Mouse (Mus musculus) midbrain, embryonic 11.5 days (tissue): ENCODE data around the gene Zkscan8. TPM values are rescaled to one million over a fixed set of nuclear protein-coding genes. Genes with fewer than 3 reads are reported as not detected.
"Not testable (repeated sequence)": the region's sequence is repeated elsewhere in the genome, so short reads cannot be mapped to it uniquely, and the experiment has no call there.

ENCODE experiments used
- ATAC-seq: fragments of 200-750 bp; cut with Nextera tagmentation; 2 replicates; pipeline ENCODE4 v1.8.0; 2017; ENCODE audit warnings: moderate TSS enrichment, moderate library complexity; ENCODE audit not compliant: low FRiP score
- DNase-seq: peaks from one replicate; pipeline ENCODE4 v3.0.0; 2015; ENCODE audit warnings: low spot score; ENCODE audit errors: missing footprints
- H3K27ac ChIP-seq: fragments of 300-500 bp; sonication (generic); 2 replicates; pipeline ENCODE4 v1.5.1; 2014; ENCODE audit warnings: low read depth, low read length
- H3K27me3 ChIP-seq: fragments of 300-500 bp; sonication (generic); 2 replicates; pipeline ENCODE4 v1.6.1; 2014; ENCODE audit warnings: mild to moderate bottlenecking, low read length, moderate library complexity, mixed read lengths; ENCODE audit not compliant: control insufficient read depth, insufficient read depth
- H3K36me3 ChIP-seq: fragments of 300-500 bp; sonication (generic); 2 replicates; pipeline ENCODE4 v1.6.1; 2014; ENCODE audit warnings: mild to moderate bottlenecking, low read length, moderate library complexity, mixed read lengths; ENCODE audit not compliant: control insufficient read depth, insufficient read depth
- H3K4me1 ChIP-seq: fragments of 300-500 bp; sonication (generic); 2 replicates; pipeline ENCODE4 v1.6.1; 2014; ENCODE audit warnings: low read length; ENCODE audit not compliant: control insufficient read depth, insufficient read depth
- H3K4me2 ChIP-seq: fragments of 300-500 bp; sonication (generic); 2 replicates; pipeline ENCODE4 v1.6.1; 2014; ENCODE audit warnings: mild to moderate bottlenecking, moderate library complexity
- H3K4me3 ChIP-seq: fragments of 300-500 bp; sonication (generic); 2 replicates; pipeline ENCODE4 v1.5.1; 2014; ENCODE audit warnings: low read depth, low read length
- H3K9ac ChIP-seq: fragments of 300-500 bp; sonication (generic); 2 replicates; pipeline ENCODE4 v1.6.1; 2014; ENCODE audit warnings: low read length
- H3K9me3 ChIP-seq: fragments of 300-500 bp; sonication (generic); 2 replicates; pipeline ENCODE4 v1.6.1; 2016; ENCODE audit warnings: low read length; ENCODE audit not compliant: control insufficient read depth
- WGBS: fragments of 180-500 bp; shearing (Covaris S2); extraction: QIAGEN DNeasy Blood & Tissue Kit; methylation state at CpG from one replicate; pipeline ENCODE4 v1.1.7; 2014; 5-methylcytosine and 5-hydroxymethylcytosine counted together
- polyA plus RNA-seq: library from polyadenylated mRNA; unstranded; fragments of >200 nt; fragmentation: Nextera tagmentation; extraction: Ambion mirVana; gene quantifications from 2 replicates; pipeline ENCODE4 v1.2.1, GENCODE M21; 2014

Zkscan8 gene
- polyA plus RNA-seq, 1 experiment from 2014 or later: 11.1 TPM

GRCm38 (mm10) chr13:21495080-21495479, 35.8 kb downstream of the Zkscan8 start, which contains the start of gene AK157302:
Gene AK157302 (plus strand): TSS chr13:21495223.
- Histone ChIP-seq H3K9ac (no peak within 1 kb of the TSS), H3K27ac (no peak within 1 kb of the TSS), H3K4me1 (no peaks in the 10 kb centered on the region), H3K27me3 (no peaks in the 10 kb centered on the region), H3K9me3 (no peaks in the 10 kb centered on the region), H3K4me3 (no peak within 1 kb of the TSS), H3K4me2 (no peak within 1 kb of the TSS), H3K36me3 (no peaks in the 10 kb centered on the region)
- no peak for DNase-seq
- 94% methylated on average over 21 of the region's 21 CpGs for WGBS
- ATAC-seq: no peak

GRCm38 (mm10) chr13:21492847-21493246, 38.1 kb downstream of the Zkscan8 start:
- Histone ChIP-seq H3K27ac (no peak overlapping the region), H3K4me3 (no peak overlapping the region), H3K9ac (no peak overlapping the region), H3K9me3 (no peaks in the 10 kb centered on the region), H3K4me2 (no peak overlapping the region), H3K27me3 (no peaks in the 10 kb centered on the region), H3K4me1 (no peaks in the 10 kb centered on the region), H3K36me3 (no peaks in the 10 kb centered on the region)
- no peak for ATAC-seq
- WGBS: 94% methylated on average over 5 of the region's 5 CpGs
- DNase-seq: no peak

GRCm38 (mm10) chr13:21486881-21487280, 44.0 kb downstream of the Zkscan8 start:
- 90% methylated on average over 1 of the region's 1 CpGs for WGBS
- DNase-seq: no peak
- Histone ChIP-seq H3K4me3 (no peak overlapping the region), H3K4me1 (no peaks in the 10 kb centered on the region), H3K4me2 (no peak overlapping the region), H3K27ac (no peak overlapping the region), H3K9me3 (no peaks in the 10 kb centered on the region), H3K36me3 (no peaks in the 10 kb centered on the region), H3K27me3 (no peaks in the 10 kb centered on the region), H3K9ac (no peak overlapping the region)
- no peak for ATAC-seq

GRCm38 (mm10) chr13:21478759-21479670, 51.9 kb downstream of the Zkscan8 start, which contains the start of the genes Zkscan4 and Gm10065:
Gene Zkscan4 (plus strand): TSS chr13:21478907.
Gene Gm10065 (minus strand): TSS chr13:21479441.
- peak within 1 kb of the TSS; percentile 73 for H3K9ac ChIP-seq
- not testable (repeated sequence) for H3K9me3 ChIP-seq, H3K27ac ChIP-seq, H3K4me1 ChIP-seq, H3K27me3 ChIP-seq, H3K36me3 ChIP-seq
- H3K4me2 ChIP-seq: peak within 1 kb of the TSS; percentile 58
- ATAC-seq (peak; percentile 89), DNase-seq (peak; percentile 96)
- peak within 1 kb of the TSS; percentile 53 for H3K4me3 ChIP-seq
- 4% methylated on average over 26 of the region's 31 CpGs for WGBS

GRCm38 (mm10) chr13:21472427-21472826, 58.5 kb downstream of the Zkscan8 start:
- DNase-seq (no peak), ATAC-seq (no peak)
- Histone ChIP-seq H3K9ac (no peak overlapping the region; the same call in 1 of the 2 replicates), H3K4me1 (0 out of 2 replicates have a peak, but pooled peaks cover 2% of the 10 kb centered on the region), H3K27me3 (no peaks in the 10 kb centered on the region; the same call in 1 of the 2 replicates), H3K4me3 (no peak overlapping the region), H3K27ac (no peak overlapping the region), H3K4me2 (no peak overlapping the region), H3K9me3 (no peaks in the 10 kb centered on the region), H3K36me3 (no peaks in the 10 kb centered on the region)
- 26% methylated on average over 4 of the region's 4 CpGs for WGBS

- ATAC-seq (no peak), DNase-seq (peak; percentile 84)
- no peaks in the 10 kb centered on the region for H3K9me3 ChIP-seq
- 17% methylated on average over 9 of the region's 9 CpGs for WGBS
- no peaks in the 10 kb centered on the region; the same call in 1 of the 2 replicates for H3K27me3 ChIP-seq
- H3K27ac ChIP-seq: no peak overlapping the region
- no peak overlapping the region for H3K9ac ChIP-seq
- no peak overlapping the region for H3K4me3 ChIP-seq
- peak overlapping the region; percentile 67; the same call in 1 of the 2 replicates for H3K4me2 ChIP-seq
- H3K4me1 ChIP-seq: 0 out of 2 replicates have a peak, but pooled peaks cover 2% of the 10 kb centered on the region
- H3K36me3 ChIP-seq: no peaks in the 10 kb centered on the region
These were observed 61.8 kb downstream of the Zkscan8 start for GRCm38 (mm10) chr13:21469097-21469496.

- Histone ChIP-seq H3K27me3 (no peaks in the 10 kb centered on the region; the same call in 1 of the 2 replicates), H3K4me3 (peak within 1 kb of the TSS; percentile 42), H3K27ac (0 out of 2 replicates have a peak within 1 kb of the TSS, but pooled peaks have one; percentile 1), H3K4me1 (0 out of 2 replicates have a peak, but pooled peaks cover 2% of the 10 kb centered on the region), H3K9me3 (no peaks in the 10 kb centered on the region), H3K4me2 (peak within 1 kb of the TSS; percentile 67), H3K36me3 (no peaks in the 10 kb centered on the region), H3K9ac (peak within 1 kb of the TSS; percentile 70)
- ATAC-seq (peak; percentile 99), DNase-seq (peak; percentile 97)
- WGBS: under 1% methylated on average over 54 of the region's 54 CpGs
These were observed 62.6 kb downstream of the Zkscan8 start, which contains the start of gene Nkapl for GRCm38 (mm10) chr13:21468061-21469019. Gene Nkapl (minus strand): TSS chr13:21468509.

GRCm38 (mm10) chr13:21467336-21467735, 63.6 kb downstream of the Zkscan8 start:
- no peak for DNase-seq
- Histone ChIP-seq H3K9ac (no peak overlapping the region), H3K4me1 (0 out of 2 replicates have a peak, but pooled peaks cover 2% of the 10 kb centered on the region), H3K4me3 (no peak overlapping the region), H3K27me3 (no peaks in the 10 kb centered on the region; the same call in 1 of the 2 replicates), H3K9me3 (peaks cover 2% of the 10 kb centered on the region; the same call in 1 of the 2 replicates), H3K27ac (no peak overlapping the region), H3K36me3 (no peaks in the 10 kb centered on the region), H3K4me2 (no peak overlapping the region)
- ATAC-seq: no peak
- 82% methylated on average over 10 of the region's 10 CpGs for WGBS
